Mouse (Mus musculus) megakaryocyte, embryonic 14.5 days (primary cell): ENCODE measurements at regions not wholly inside any gene's neighbourhood (a gene's known extent, or its start where the extent isn't known, plus 50 kb on each side); places are given as distances from the start of the nearest gene placed in this dataset.

Experiments
- FLI1 ChIP-seq: IDR thresholded peaks from 2 replicates; pipeline ENCODE4 v1.6.1; 2012; ENCODE audit warnings: low read length, inconsistent platforms, mixed read lengths
- GATA1 ChIP-seq: IDR thresholded peaks from 3 replicates; pipeline ENCODE4 v1.6.1; 2012; ENCODE audit warnings: mixed read lengths, low read length, inconsistent platforms, borderline replicate concordance

GRCm38 (mm10) chr14:72790654-72791053 lies 80.9 kb upstream of the Fndc3a start:
- TF ChIP-seq GATA1, result no peak
- TF ChIP-seq FLI1, result no peak
